ENCODE assay signal across 19 mouse cellular contexts in genomic region chr17:9286431-9286830, GRCm38 (mm10).
DNase-seq lines count a peak whose midpoint lies in the region; ATAC-seq and TF ChIP-seq lines count a peak whose summit lies in the region.
"Had no signal": no experiment of that assay in that cellular context is flagged by ENCODE, and none has a peak within 500 bp of the region (broad histone marks: within the 10 kb centered on the region; RNA-seq: fewer than 3 reads in every experiment).

No protein-coding gene starts in this region.

- no peak overlapping the region for H3K9ac ChIP-seq in forebrain, postnatal 0 days
- no peak overlapping the region for H3K9ac ChIP-seq in liver, adult 2 months (ENCODE audit: low read depth, low read length)
- no peak overlapping the region for H3K9ac ChIP-seq in liver, embryonic 12.5 days
- H3K9ac ChIP-seq: heart, embryonic 13.5 days; limb, embryonic 12.5 days; liver, postnatal 0 days; midbrain, embryonic 15.5 days had no signal

- no peak overlapping the region for H3K4me3 ChIP-seq in forebrain, postnatal 0 days (ENCODE audit: low read depth, low read length)
- no peak overlapping the region for H3K4me3 ChIP-seq in forebrain, embryonic 10.5 days
- H3K4me3 ChIP-seq in liver, adult 2 months (ENCODE audit: insufficient read depth, low read depth, low read length) = no peak overlapping the region
- no peak overlapping the region for H3K4me3 ChIP-seq in liver, embryonic 12.5 days
- no peak overlapping the region for H3K4me3 ChIP-seq in E14TG2a.4 (replicated peaks; ENCODE audit: low read length)
- H3K4me3 ChIP-seq: heart, embryonic 13.5 days; hindbrain, embryonic 10.5 days; limb, embryonic 12.5 days; midbrain, embryonic 15.5 days had no signal

- H3K9me3 ChIP-seq in forebrain, postnatal 0 days (ENCODE audit: low read length) = no peaks in the 10 kb centered on the region
- H3K9me3 ChIP-seq in forebrain, embryonic 10.5 days = no peaks in the 10 kb centered on the region
- no peaks in the 10 kb centered on the region for H3K9me3 ChIP-seq in liver, embryonic 12.5 days (replicated peaks)
- peaks cover 15% of the 10 kb centered on the region for H3K9me3 ChIP-seq in E14TG2a.4 (ENCODE audit: low read length)
- H3K9me3 ChIP-seq: heart, embryonic 13.5 days; hindbrain, embryonic 10.5 days; limb, embryonic 12.5 days; midbrain, embryonic 15.5 days had no signal

- no peak overlapping the region for H3K27ac ChIP-seq in forebrain, postnatal 0 days (ENCODE audit: low read depth, low read length)
- H3K27ac ChIP-seq in forebrain, embryonic 10.5 days = no peak overlapping the region
- no peak overlapping the region for H3K27ac ChIP-seq in liver, adult 2 months (replicated peaks; ENCODE audit: insufficient read depth, low read depth, low read length)
- H3K27ac ChIP-seq in liver, embryonic 12.5 days = no peak overlapping the region
- H3K27ac ChIP-seq: heart, embryonic 13.5 days; hindbrain, embryonic 10.5 days; limb, embryonic 12.5 days; midbrain, embryonic 15.5 days had no signal

- H3K27me3 ChIP-seq in forebrain, postnatal 0 days (ENCODE audit: insufficient read depth, low read length) = no peaks in the 10 kb centered on the region
- H3K27me3 ChIP-seq in forebrain, embryonic 10.5 days (ENCODE audit: poor library complexity, severe bottlenecking) = no peaks in the 10 kb centered on the region; the same call in 1 of the 2 replicates
- H3K27me3 ChIP-seq in liver, adult 2 months (ENCODE audit: control insufficient read depth, insufficient read depth, low read length) = no peaks in the 10 kb centered on the region
- H3K27me3 ChIP-seq in liver, embryonic 12.5 days (replicated peaks) = no peaks in the 10 kb centered on the region
- no peaks in the 10 kb centered on the region for H3K27me3 ChIP-seq in E14TG2a.4 (ENCODE audit: insufficient read depth, low read length)
- H3K27me3 ChIP-seq: heart, embryonic 13.5 days; limb, embryonic 12.5 days; midbrain, embryonic 15.5 days had no signal

- WGBS in forebrain, postnatal 0 days = 57% methylated on average over 5 of the region's 5 CpGs
- WGBS in forebrain, embryonic 10.5 days = 61% methylated on average over 5 of the region's 5 CpGs
- WGBS in liver, adult 2 months = 59% methylated on average over 5 of the region's 5 CpGs
- 41% methylated on average over 5 of the region's 5 CpGs for WGBS in liver, embryonic 12.5 days (ENCODE audit: insufficient replicate concordance)

- TF ChIP-seq POLR2A in liver, adult 2 months (IDR thresholded peaks at IDR 0.05; ENCODE audit: extremely low read depth, insufficient read depth, low read length) = no peak
- no peak for TF ChIP-seq POLR2A in brain, embryonic 14.5 days (IDR thresholded peaks at IDR 0.05; ENCODE audit: borderline replicate concordance, extremely low read depth, insufficient read depth, insufficient read length, poor library complexity, severe bottlenecking)

- peak; percentile 29 for TF ChIP-seq CTCF in forebrain, postnatal 0 days (IDR thresholded peaks at IDR 0.05; ENCODE audit: low read depth)
- TF ChIP-seq CTCF in liver, adult 2 months (IDR thresholded peaks at IDR 0.05; ENCODE audit: low read depth, low read length) = peak; percentile 22; the same call in 1 of the 2 replicates
- peak; percentile 34 for TF ChIP-seq CTCF in E14TG2a.4 (conservative IDR thresholded peaks at IDR 0.05; ENCODE audit: low read length)
- TF ChIP-seq CTCF in brain, embryonic 14.5 days (IDR thresholded peaks at IDR 0.05; ENCODE audit: borderline replicate concordance, extremely low read depth, insufficient read depth, insufficient read length) = peak; percentile 32; the same call in 1 of the 2 replicates

- H3K36me3 ChIP-seq in forebrain, postnatal 0 days (ENCODE audit: insufficient read depth) = no peaks in the 10 kb centered on the region
- H3K36me3 ChIP-seq in forebrain, embryonic 10.5 days (replicated peaks) = no peaks in the 10 kb centered on the region
- no peaks in the 10 kb centered on the region for H3K36me3 ChIP-seq in liver, adult 2 months (ENCODE audit: control insufficient read depth, insufficient read depth, low read length)
- no peaks in the 10 kb centered on the region for H3K36me3 ChIP-seq in liver, embryonic 12.5 days
- no peaks in the 10 kb centered on the region for H3K36me3 ChIP-seq in E14TG2a.4 (ENCODE audit: insufficient read depth, low read length)
- H3K36me3 ChIP-seq: heart, embryonic 13.5 days; hindbrain, embryonic 10.5 days; limb, embryonic 12.5 days; midbrain, embryonic 15.5 days had no signal

- no peaks in the 10 kb centered on the region for H3K4me1 ChIP-seq in forebrain, postnatal 0 days (ENCODE audit: insufficient read depth)
- H3K4me1 ChIP-seq in forebrain, embryonic 10.5 days = peaks cover 16% of the 10 kb centered on the region
- H3K4me1 ChIP-seq in liver, adult 2 months (ENCODE audit: control insufficient read depth, insufficient read depth, low read length) = no peaks in the 10 kb centered on the region
- H3K4me1 ChIP-seq in liver, embryonic 12.5 days = no peaks in the 10 kb centered on the region
- no peaks in the 10 kb centered on the region for H3K4me1 ChIP-seq in E14TG2a.4 (replicated peaks; ENCODE audit: low read depth, low read length)
- H3K4me1 ChIP-seq: heart, embryonic 13.5 days; midbrain, embryonic 15.5 days had no signal

- no peak for ATAC-seq in forebrain, postnatal 0 days
- no peak for ATAC-seq in liver, embryonic 12.5 days
- no peak for ATAC-seq in megakaryocyte, adult 5-6 weeks (ENCODE audit: poor library complexity, severe bottlenecking)
- ATAC-seq: forebrain, embryonic 14.5 days; inflammation-experienced regulatory T-cells, adult 6 months; liver, postnatal 0 days; midbrain, embryonic 15.5 days had no signal

- no peak for DNase-seq in forebrain, postnatal 0 days
- no peak for DNase-seq in forebrain, embryonic 10.5 days (ENCODE audit: extremely low spot score, low spot score)
- DNase-seq in liver, adult 2 months (ENCODE audit: extremely low read depth, low read depth, low spot score) = no peak
- no peak for DNase-seq in brain, embryonic 14.5 days (ENCODE audit: low read depth)
- no peak for DNase-seq in T-cell, adult 2 months (ENCODE audit: low spot score)
- DNase-seq: adrenal gland, adult 8-10 months; cerebellum, adult 11 months; liver, postnatal 0 days; retina, postnatal 1 day; spleen, adult 18-20 months had no signal

- H3K79me2 ChIP-seq in liver, adult 2 months (ENCODE audit: control insufficient read depth, insufficient read depth, low read length) = no peaks in the 10 kb centered on the region

- H3K4me2 ChIP-seq in forebrain, postnatal 0 days (ENCODE audit: low read depth) = no peak overlapping the region
- no peak overlapping the region for H3K4me2 ChIP-seq in liver, embryonic 12.5 days
- H3K4me2 ChIP-seq: heart, embryonic 13.5 days; limb, embryonic 12.5 days; midbrain, embryonic 15.5 days had no signal
